Mouse (Mus musculus) forebrain, embryonic 15.5 days (tissue): ENCODE measurements around the gene Prrt4. TPM values are rescaled to one million over a fixed set of nuclear protein-coding genes. Genes with fewer than 3 reads are reported as not detected.

Experiments
- ATAC-seq: fragments of 200-750 bp; cut with Nextera tagmentation; replicated peaks from 2 replicates; pipeline ENCODE4 v1.8.0; 2017; ENCODE audit warnings: mild to moderate bottlenecking, moderate TSS enrichment, moderate library complexity
- H3K27ac ChIP-seq: fragments of 300-500 bp; sonication (generic); replicated peaks from 2 replicates; pipeline ENCODE4 v1.5.1; 2015; ENCODE audit warnings: mild to moderate bottlenecking, inconsistent platforms
- H3K27me3 ChIP-seq: fragments of 300-500 bp; sonication (generic); 2 replicates; pipeline ENCODE4 v1.6.1; 2015; ENCODE audit warnings: inconsistent platforms
- H3K36me3 ChIP-seq: fragments of 300-500 bp; sonication (generic); 2 replicates; pipeline ENCODE4 v1.6.1; 2015; ENCODE audit warnings: mild to moderate bottlenecking, inconsistent platforms
- H3K4me1 ChIP-seq: fragments of 300-500 bp; sonication (generic); 2 replicates; pipeline ENCODE4 v1.6.1; 2015; ENCODE audit warnings: inconsistent platforms
- H3K4me2 ChIP-seq: fragments of 300-500 bp; sonication (generic); replicated peaks from 2 replicates; pipeline ENCODE4 v1.6.1; 2015; ENCODE audit warnings: mild to moderate bottlenecking, inconsistent platforms
- H3K4me3 ChIP-seq: fragments of 300-500 bp; sonication (generic); 2 replicates; pipeline ENCODE4 v1.5.1; 2015; ENCODE audit warnings: mild to moderate bottlenecking, inconsistent platforms
- H3K9ac ChIP-seq: fragments of 300-500 bp; sonication (generic); replicated peaks from 2 replicates; pipeline ENCODE4 v1.6.1; 2015; ENCODE audit warnings: mild to moderate bottlenecking, inconsistent platforms
- H3K9me3 ChIP-seq: fragments of 300-500 bp; sonication (generic); 2 replicates; pipeline ENCODE4 v1.6.1; 2016; ENCODE audit warnings: inconsistent platforms
- whole genome bisulfite sequencing: fragments of 180-500 bp; shearing (Covaris S2); methylation state at CpG from one replicate; pipeline ENCODE4 v1.1.7; 2015; ENCODE audit warnings: mixed read lengths; 5-methylcytosine and 5-hydroxymethylcytosine counted together
- microRNA-seq: library from miRNA; unstranded; fragments of <30 nt; microRNA quantifications from one replicate; pipeline ENCODE4, GENCODE M21; 2016
- polyA plus RNA-seq: library from polyadenylated mRNA; unstranded; fragments of >200 nt; fragmentation: Nextera tagmentation; extraction: Ambion mirVana; gene quantifications from 2 replicates; pipeline ENCODE4 v1.2.1, GENCODE M21; 2015

The Prrt4 gene
- polyA plus RNA-seq, 1 experiment from 2014 or later = 4.7 TPM

DNA sequence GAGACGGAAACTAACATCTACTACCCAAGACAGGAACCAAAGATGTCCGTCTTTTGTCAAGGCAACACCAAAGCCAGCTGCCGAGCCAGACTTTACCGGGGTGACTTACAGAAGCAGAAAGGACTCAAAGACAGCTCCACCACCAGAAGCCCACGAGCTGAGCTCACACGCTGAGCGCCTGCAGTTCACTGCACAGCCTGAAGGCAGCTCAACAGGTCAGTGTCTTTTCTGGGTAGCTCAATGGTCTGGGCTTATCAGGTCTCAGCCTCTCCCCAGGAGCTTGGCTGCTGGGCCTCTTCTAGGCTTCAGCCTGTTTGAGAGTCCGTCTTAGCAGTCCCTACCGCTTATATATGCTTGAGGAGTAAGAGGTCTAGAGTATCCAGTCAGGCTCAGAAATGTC is 46.3 kb downstream of the Prrt4 start:
- H3K9me3 ChIP-seq = no peaks in the 10 kb centered on the region
- H3K27ac ChIP-seq = no peak overlapping the region
- H3K36me3 ChIP-seq = peaks cover 84% of the 10 kb centered on the region
- no peak overlapping the region for H3K4me2 ChIP-seq
- no peak overlapping the region for H3K9ac ChIP-seq
- ATAC-seq = no peak
- no peaks in the 10 kb centered on the region for H3K27me3 ChIP-seq
- 92% methylated on average over 9 of the region's 9 CpGs for WGBS
- H3K4me1 ChIP-seq = no peaks in the 10 kb centered on the region
- H3K4me3 ChIP-seq = no peak overlapping the region

DNA sequence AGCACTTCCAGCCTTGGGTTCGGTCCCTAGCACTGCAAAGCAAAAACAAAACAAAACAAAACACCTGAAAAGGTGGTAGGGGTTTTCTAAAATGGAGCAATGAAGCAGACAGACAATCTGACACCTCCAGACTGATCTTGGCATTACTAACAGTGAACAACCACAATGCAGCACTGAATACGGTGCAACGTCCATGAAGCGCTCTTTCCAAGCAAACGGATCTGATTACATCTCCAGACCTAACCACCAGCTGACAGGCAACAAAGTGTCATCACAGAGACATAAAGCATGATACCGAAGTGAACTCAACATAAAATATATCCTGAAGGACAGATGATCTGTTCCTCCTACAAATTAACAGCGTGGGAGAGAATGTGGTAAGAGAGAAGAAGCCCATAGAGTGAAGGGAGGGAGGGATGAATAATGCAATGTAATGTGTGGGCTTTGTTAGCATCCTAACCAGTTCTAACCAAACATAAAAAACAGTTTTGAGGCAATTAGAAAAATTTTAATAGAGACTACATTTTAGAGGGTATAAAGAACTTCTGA is 52.4 kb downstream of the Prrt4 start:
- Histone ChIP-seq H3K9me3 (no peaks in the 10 kb centered on the region), H3K36me3 (peaks cover 70% of the 10 kb centered on the region), H3K9ac (no peak overlapping the region), H3K27ac (no peak overlapping the region), H3K4me1 (no peaks in the 10 kb centered on the region), H3K4me3 (no peak overlapping the region), H3K27me3 (no peaks in the 10 kb centered on the region), H3K4me2 (no peak overlapping the region)
- 96% methylated on average over 7 of the region's 7 CpGs for WGBS
- no peak for ATAC-seq

DNA sequence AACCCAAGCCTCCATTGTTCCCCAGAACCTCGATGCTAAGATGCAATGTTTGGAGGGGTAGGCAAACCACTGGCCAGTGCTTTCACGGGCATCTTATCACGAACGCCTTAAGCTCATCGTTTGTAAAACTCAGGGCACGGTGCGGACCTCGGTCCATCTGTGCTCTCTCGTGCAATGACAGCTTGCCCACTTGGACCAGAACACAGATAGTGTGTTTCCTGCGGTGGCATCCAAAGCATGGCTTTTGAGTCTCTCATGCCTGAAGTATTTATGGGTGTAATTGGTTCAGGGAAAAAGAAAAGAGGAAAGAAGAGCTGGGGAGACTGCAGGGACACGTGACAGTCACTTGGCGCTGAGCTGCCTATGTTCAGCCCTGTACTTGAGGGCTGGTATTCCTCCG is 59.4 kb downstream of the Prrt4 start:
- peaks cover 4% of the 10 kb centered on the region; the same call in 1 of the 2 replicates for H3K4me1 ChIP-seq
- WGBS = 90% methylated on average over 13 of the region's 13 CpGs

More for the DNA sequence above, 59.4 kb downstream of the Prrt4 start:
- Histone ChIP-seq H3K4me3 (no peak overlapping the region), H3K9me3 (no peaks in the 10 kb centered on the region), H3K9ac (no peak overlapping the region), H3K27me3 (no peaks in the 10 kb centered on the region), H3K36me3 (peaks cover 11% of the 10 kb centered on the region), H3K4me2 (no peak overlapping the region), H3K27ac (no peak overlapping the region)
- ATAC-seq = no peak

Small RNA genes lying within 50 kb of the gene (microRNA-seq; reads per million reads assigned to microRNA genes)
- not detected for gene Gm24303

Other genes with a start within 250 kb of the Prrt4 start
- not detected in 2 replicates for gene Lep, start 119.4 kb downstream of the Prrt4 start, polyA plus RNA-seq
- gene Rbm28, start 14.6 kb downstream of the Prrt4 start, polyA plus RNA-seq = 41.4 and 41.6 TPM in 2 replicates
- gene Impdh1, start 36.8 kb upstream of the Prrt4 start, polyA plus RNA-seq = 54.5 and 57.3 TPM in 2 replicates
- gene Hilpda, start 92.9 kb upstream of the Prrt4 start, polyA plus RNA-seq = 44.3 and 46.1 TPM in 2 replicates
- 0.56 and 0.60 TPM in 2 replicates for gene Fam71f2, start 100.0 kb upstream of the Prrt4 start, polyA plus RNA-seq
- not detected in 2 replicates for gene Fam71f1, start 139.6 kb upstream of the Prrt4 start, polyA plus RNA-seq
- 162 and 170 TPM in 2 replicates for gene Calu, start 168.5 kb upstream of the Prrt4 start, polyA plus RNA-seq
- gene Opn1sw, start 208.9 kb upstream of the Prrt4 start, polyA plus RNA-seq = 0.37 and 0.50 TPM in 2 replicates
- 42.2 and 42.8 TPM in 2 replicates for gene Ccdc136, start 216.7 kb upstream of the Prrt4 start, polyA plus RNA-seq